Mouse (Mus musculus): ENCODE measurements around the gene Dnm3. TPM values are rescaled to one million over a fixed set of nuclear protein-coding genes. Genes with fewer than 3 reads are reported as not detected.

The Dnm3 gene
- polyA plus RNA-seq, 1 experiment from 2014 or later: 2.8 TPM

GRCm38 (mm10) chr1:162052755-162053154 lies 425.1 kb downstream of the Dnm3 start:
- Histone ChIP-seq H3K27ac (ENCODE audit: low read length) (no peak overlapping the region), H3K4me2 (ENCODE audit: low read depth, low read length) (no peak overlapping the region), H3K9ac (ENCODE audit: low read length) (no peak overlapping the region), H3K4me1 (replicated peaks; ENCODE audit: control insufficient read depth, insufficient read depth, low read length) (no peaks in the 10 kb centered on the region), H3K36me3 (ENCODE audit: control insufficient read depth, insufficient read depth, low read length) (no peaks in the 10 kb centered on the region), H3K9me3 (ENCODE audit: control insufficient read depth, low read length) (no peaks in the 10 kb centered on the region), H3K4me3 (ENCODE audit: low read length) (no peak overlapping the region), H3K27me3 (ENCODE audit: control insufficient read depth, insufficient read depth, low read depth, low read length) (no peaks in the 10 kb centered on the region)
- no peak for ATAC-seq (ENCODE audit: low read depth)
- 78% methylated on average over 6 of the region's 6 CpGs for WGBS

DNA sequence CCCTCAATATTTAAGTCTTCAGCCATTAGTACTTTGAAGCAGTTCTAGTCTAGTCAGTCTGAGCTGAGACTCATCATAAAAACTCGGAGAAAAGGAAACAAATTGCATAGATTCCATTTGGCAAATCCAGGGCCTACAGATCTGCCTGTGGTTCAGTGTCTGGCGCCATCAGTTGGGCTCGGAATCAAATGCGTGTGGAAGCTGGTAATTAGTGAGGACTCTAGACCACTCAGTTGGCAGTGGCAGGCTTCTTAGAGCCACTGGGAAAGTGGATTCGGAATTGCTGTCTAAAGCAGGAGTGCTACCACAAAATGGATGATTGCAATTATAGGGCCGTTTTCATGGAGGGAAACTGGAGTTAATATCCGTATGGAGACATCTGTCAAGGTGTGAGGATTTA lies 425.7 kb downstream of the Dnm3 start:
- no peaks in the 10 kb centered on the region for H3K4me1 ChIP-seq (replicated peaks; ENCODE audit: control insufficient read depth, insufficient read depth, low read length)
- H3K27me3 ChIP-seq (ENCODE audit: control insufficient read depth, insufficient read depth, low read depth, low read length): no peaks in the 10 kb centered on the region
- H3K27ac ChIP-seq (ENCODE audit: low read length): no peak overlapping the region
- ATAC-seq (ENCODE audit: low read depth): no peak
- no peak overlapping the region for H3K4me3 ChIP-seq (ENCODE audit: low read length)
- H3K9me3 ChIP-seq (ENCODE audit: control insufficient read depth, low read length): no peaks in the 10 kb centered on the region
- no peak overlapping the region for H3K4me2 ChIP-seq (ENCODE audit: low read depth, low read length)
- no peaks in the 10 kb centered on the region for H3K36me3 ChIP-seq (ENCODE audit: control insufficient read depth, insufficient read depth, low read length)
- no peak overlapping the region for H3K9ac ChIP-seq (ENCODE audit: low read length)
- WGBS: 79% methylated on average over 7 of the region's 7 CpGs

DNA sequence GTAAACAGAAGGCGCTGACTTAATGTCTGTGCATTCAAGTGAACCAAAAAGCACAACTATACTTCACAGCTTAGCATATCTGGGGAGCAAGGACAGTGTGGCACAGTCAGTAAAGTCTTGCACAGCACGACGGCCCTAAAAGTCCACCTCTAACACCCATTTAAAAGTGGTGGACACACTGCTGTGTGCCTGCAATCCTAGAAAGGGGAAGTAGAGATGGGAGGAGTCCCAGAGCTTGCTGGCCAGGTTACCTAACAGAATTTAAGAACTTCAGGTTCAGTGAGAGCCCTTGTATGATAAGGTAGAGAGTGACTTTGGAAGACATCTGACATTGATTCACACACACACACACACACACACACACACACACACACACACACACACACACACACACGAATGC lies 426.1 kb downstream of the Dnm3 start:
- Histone ChIP-seq H3K4me2 (ENCODE audit: low read depth, low read length) (no peak overlapping the region), H3K9me3 (ENCODE audit: control insufficient read depth, low read length) (no peaks in the 10 kb centered on the region), H3K27me3 (ENCODE audit: control insufficient read depth, insufficient read depth, low read depth, low read length) (no peaks in the 10 kb centered on the region), H3K4me3 (ENCODE audit: low read length) (no peak overlapping the region), H3K27ac (ENCODE audit: low read length) (no peak overlapping the region), H3K4me1 (replicated peaks; ENCODE audit: control insufficient read depth, insufficient read depth, low read length) (no peaks in the 10 kb centered on the region), H3K9ac (ENCODE audit: low read length) (no peak overlapping the region), H3K36me3 (ENCODE audit: control insufficient read depth, insufficient read depth, low read length) (no peaks in the 10 kb centered on the region)
- ATAC-seq (ENCODE audit: low read depth): no peak
- WGBS: 83% methylated on average over 4 of the region's 4 CpGs

DNA sequence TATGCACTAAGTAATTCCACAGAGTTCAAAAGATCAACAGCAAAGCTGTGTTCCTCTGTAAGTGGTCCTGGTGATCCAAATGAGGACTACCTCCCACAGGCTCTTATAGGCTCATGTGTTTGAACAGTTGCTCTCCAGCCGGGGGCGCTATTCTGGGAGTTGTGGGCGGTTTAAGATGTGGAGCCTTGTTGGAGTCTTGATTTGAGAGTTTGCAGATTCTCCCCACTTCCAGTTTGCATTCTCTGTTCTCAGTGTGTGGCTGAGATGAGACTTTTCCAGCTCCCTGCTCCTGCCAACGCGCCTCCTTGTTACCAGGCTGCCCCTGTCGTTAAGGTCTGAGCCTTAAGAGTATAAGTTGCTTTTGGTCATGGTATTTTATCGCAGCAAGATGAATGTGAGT lies 430.2 kb downstream of the Dnm3 start:
- Histone ChIP-seq H3K27me3 (ENCODE audit: control insufficient read depth, insufficient read depth, low read depth, low read length) (no peaks in the 10 kb centered on the region), H3K4me3 (ENCODE audit: low read length) (no peak overlapping the region), H3K27ac (ENCODE audit: low read length) (no peak overlapping the region), H3K4me2 (ENCODE audit: low read depth, low read length) (no peak overlapping the region), H3K4me1 (replicated peaks; ENCODE audit: control insufficient read depth, insufficient read depth, low read length) (peaks cover 12% of the 10 kb centered on the region), H3K9ac (ENCODE audit: low read length) (no peak overlapping the region), H3K36me3 (ENCODE audit: control insufficient read depth, insufficient read depth, low read length) (no peaks in the 10 kb centered on the region), H3K9me3 (ENCODE audit: control insufficient read depth, low read length) (no peaks in the 10 kb centered on the region)
- 74% methylated on average over 7 of the region's 7 CpGs for WGBS
- no peak for ATAC-seq (ENCODE audit: low read depth)

- H3K27me3 ChIP-seq (ENCODE audit: control insufficient read depth, insufficient read depth, low read depth, low read length): no peaks in the 10 kb centered on the region
- no peaks in the 10 kb centered on the region for H3K9me3 ChIP-seq (ENCODE audit: control insufficient read depth, low read length)
- peaks cover 25% of the 10 kb centered on the region for H3K4me1 ChIP-seq (replicated peaks; ENCODE audit: control insufficient read depth, insufficient read depth, low read length)
- ATAC-seq (ENCODE audit: low read depth): 0 out of 2 replicates have a peak, but pooled peaks have one; percentile 56
- 48% methylated on average over 8 of the region's 8 CpGs for WGBS
- no peak overlapping the region for H3K9ac ChIP-seq (ENCODE audit: low read length)
- peak overlapping the region; percentile 24; the same call in 1 of the 2 replicates for H3K27ac ChIP-seq (ENCODE audit: low read length)
- H3K4me2 ChIP-seq (ENCODE audit: low read depth, low read length): no peak overlapping the region
- no peak overlapping the region for H3K4me3 ChIP-seq (ENCODE audit: low read length)
- H3K36me3 ChIP-seq (ENCODE audit: control insufficient read depth, insufficient read depth, low read length): no peaks in the 10 kb centered on the region
Measured at GRCm38 (mm10) chr1:162043788-162044717, 433.8 kb downstream of the Dnm3 start.

DNA sequence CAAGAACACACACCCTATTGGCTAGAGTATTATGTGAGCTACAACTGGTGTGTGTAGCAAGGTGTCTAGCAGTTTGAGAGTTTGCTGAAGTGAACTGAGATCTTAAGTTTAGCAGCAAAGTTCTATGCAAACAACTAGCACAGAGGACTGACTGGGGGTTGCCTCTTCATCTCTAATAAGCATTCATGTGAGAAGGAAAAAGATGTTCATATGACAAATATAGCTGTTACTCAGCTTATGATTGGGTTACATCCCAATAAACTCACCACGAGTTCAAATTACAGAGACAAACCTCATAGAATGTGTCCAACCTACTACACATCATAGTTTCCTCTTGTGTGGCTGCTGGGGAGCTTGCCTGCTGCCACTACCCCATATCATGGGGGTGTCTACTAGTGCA lies 434.6 kb downstream of the Dnm3 start:
- Histone ChIP-seq H3K36me3 (ENCODE audit: control insufficient read depth, insufficient read depth, low read length) (no peaks in the 10 kb centered on the region), H3K27me3 (ENCODE audit: control insufficient read depth, insufficient read depth, low read depth, low read length) (no peaks in the 10 kb centered on the region), H3K27ac (ENCODE audit: low read length) (no peak overlapping the region), H3K4me1 (replicated peaks; ENCODE audit: control insufficient read depth, insufficient read depth, low read length) (peaks cover 30% of the 10 kb centered on the region), H3K4me3 (ENCODE audit: low read length) (no peak overlapping the region), H3K9me3 (ENCODE audit: control insufficient read depth, low read length) (no peaks in the 10 kb centered on the region), H3K9ac (ENCODE audit: low read length) (no peak overlapping the region), H3K4me2 (ENCODE audit: low read depth, low read length) (no peak overlapping the region)
- no peak for ATAC-seq (ENCODE audit: low read depth)
- 72% methylated on average over 1 of the region's 1 CpGs for WGBS

- H3K4me1 ChIP-seq (replicated peaks; ENCODE audit: control insufficient read depth, insufficient read depth, low read length): peaks cover 33% of the 10 kb centered on the region
- H3K9ac ChIP-seq (ENCODE audit: low read length): no peak overlapping the region
- ATAC-seq (ENCODE audit: low read depth): no peak
- no peak overlapping the region for H3K4me3 ChIP-seq (ENCODE audit: low read length)
- 80% methylated on average over 5 of the region's 5 CpGs for WGBS
- no peaks in the 10 kb centered on the region for H3K9me3 ChIP-seq (ENCODE audit: control insufficient read depth, low read length)
- no peaks in the 10 kb centered on the region for H3K36me3 ChIP-seq (ENCODE audit: control insufficient read depth, insufficient read depth, low read length)
- no peak overlapping the region for H3K27ac ChIP-seq (ENCODE audit: low read length)
- H3K4me2 ChIP-seq (ENCODE audit: low read depth, low read length): no peak overlapping the region
- no peaks in the 10 kb centered on the region for H3K27me3 ChIP-seq (ENCODE audit: control insufficient read depth, insufficient read depth, low read depth, low read length)
Measured at GRCm38 (mm10) chr1:162042384-162042783, 435.4 kb downstream of the Dnm3 start.

DNA sequence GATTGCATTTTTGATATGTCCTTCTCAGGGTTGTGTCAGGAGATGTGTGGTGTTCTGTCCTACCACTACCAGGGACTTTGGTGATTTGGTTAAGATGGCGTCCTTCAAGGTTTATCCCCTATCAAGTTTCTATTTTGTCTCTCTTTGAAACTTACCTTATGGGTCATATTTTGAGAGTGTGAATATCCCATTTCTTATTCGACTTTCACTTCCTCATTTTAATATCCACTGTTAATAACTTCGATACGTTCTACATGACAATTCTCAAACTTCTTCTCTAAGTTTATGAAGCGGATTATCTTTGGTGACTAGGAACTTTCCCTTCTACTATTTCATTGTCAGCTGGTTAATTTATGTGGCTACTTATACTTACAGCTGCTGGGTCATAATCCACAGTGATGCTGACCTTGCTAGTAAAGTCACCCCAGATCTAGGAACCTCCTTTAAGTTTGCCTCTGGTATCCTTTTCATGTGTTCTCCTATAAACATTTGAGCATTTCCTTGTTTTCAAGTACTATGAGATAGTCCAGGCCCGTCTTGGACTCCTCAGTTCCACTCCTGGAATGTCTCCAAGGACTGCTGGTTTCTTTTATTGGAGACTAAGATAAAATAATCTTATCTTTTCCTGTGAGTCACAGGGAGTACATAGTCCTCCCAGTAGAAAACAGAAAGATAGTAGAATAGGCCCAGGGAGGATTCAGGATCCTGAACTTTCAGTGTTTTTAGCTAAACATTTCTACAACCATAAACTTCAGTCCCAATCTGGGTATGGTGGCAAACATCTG lies 437.2 kb downstream of the Dnm3 start:
- peaks cover 48% of the 10 kb centered on the region for H3K4me1 ChIP-seq (replicated peaks; ENCODE audit: control insufficient read depth, insufficient read depth, low read length)
- 74% methylated on average over 6 of the region's 6 CpGs for WGBS
- H3K9ac ChIP-seq (ENCODE audit: low read length): no peak overlapping the region
- H3K27ac ChIP-seq (ENCODE audit: low read length): peak overlapping the region; percentile 28; the same call in 1 of the 2 replicates
- no peaks in the 10 kb centered on the region for H3K27me3 ChIP-seq (ENCODE audit: control insufficient read depth, insufficient read depth, low read depth, low read length)
- no peak overlapping the region for H3K4me3 ChIP-seq (ENCODE audit: low read length)
- no peak overlapping the region for H3K4me2 ChIP-seq (ENCODE audit: low read depth, low read length)
- H3K9me3 ChIP-seq (ENCODE audit: control insufficient read depth, low read length): no peaks in the 10 kb centered on the region
- no peak for ATAC-seq (ENCODE audit: low read depth)
- H3K36me3 ChIP-seq (ENCODE audit: control insufficient read depth, insufficient read depth, low read length): no peaks in the 10 kb centered on the region

DNA sequence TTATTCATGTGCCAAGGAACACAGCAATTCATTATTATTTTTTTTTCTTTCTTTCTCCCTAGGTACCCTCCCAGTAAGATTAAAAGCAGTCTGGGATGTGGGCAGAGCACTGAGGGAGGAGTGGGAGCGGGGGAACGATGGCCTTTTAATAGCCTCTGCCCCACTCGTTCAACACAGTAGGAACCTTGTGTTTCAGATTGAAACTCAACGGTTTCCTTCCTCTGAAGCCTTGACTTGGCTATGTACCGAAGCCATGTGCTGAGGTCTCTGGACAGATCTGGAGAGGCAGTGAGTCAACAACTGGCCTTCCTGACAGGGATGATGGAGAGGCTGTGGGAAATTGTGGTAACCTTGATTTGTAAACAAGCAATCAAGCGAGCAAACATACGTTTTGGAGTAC lies 438.0 kb downstream of the Dnm3 start:
- Histone ChIP-seq H3K9me3 (ENCODE audit: control insufficient read depth, low read length) (no peaks in the 10 kb centered on the region), H3K9ac (ENCODE audit: low read length) (no peak overlapping the region), H3K36me3 (ENCODE audit: control insufficient read depth, insufficient read depth, low read length) (no peaks in the 10 kb centered on the region), H3K4me2 (ENCODE audit: low read depth, low read length) (no peak overlapping the region), H3K4me3 (ENCODE audit: low read length) (no peak overlapping the region), H3K27ac (ENCODE audit: low read length) (peak overlapping the region; percentile 29; the same call in 1 of the 2 replicates), H3K4me1 (replicated peaks; ENCODE audit: control insufficient read depth, insufficient read depth, low read length) (peaks cover 53% of the 10 kb centered on the region), H3K27me3 (ENCODE audit: control insufficient read depth, insufficient read depth, low read depth, low read length) (no peaks in the 10 kb centered on the region)
- 25% methylated on average over 7 of the region's 7 CpGs for WGBS
- no peak for ATAC-seq (ENCODE audit: low read depth)
